Mouse (Mus musculus) midbrain, postnatal 0 days (tissue): Measurements from ENCODE around the gene Pex14. TPM values are rescaled to one million over a fixed set of nuclear protein-coding genes. Genes with fewer than 3 reads are reported as not detected.

Experiments used
- ATAC-seq: fragments of 200-750 bp; cut with Nextera tagmentation; 2 replicates; pipeline ENCODE4 v1.8.0; 2017; ENCODE audit warnings: moderate number of reproducible peaks, mild to moderate bottlenecking, moderate TSS enrichment, moderate library complexity; ENCODE audit not compliant: low FRiP score
- DNase-seq: peaks from one replicate; pipeline ENCODE4 v3.0.0-alpha.2; 2015; ENCODE audit warnings: low spot score
- H3K27ac ChIP-seq: fragments of 300-500 bp; sonication (generic); 2 replicates; pipeline ENCODE4 v1.5.1; 2014; ENCODE audit warnings: low read depth, mild to moderate bottlenecking, low read length, mixed read lengths
- H3K27me3 ChIP-seq: fragments of 300-500 bp; sonication (generic); 2 replicates; pipeline ENCODE4 v1.6.1; 2014; ENCODE audit warnings: low read length, control low read depth, mixed read lengths; ENCODE audit not compliant: insufficient read depth
- H3K36me3 ChIP-seq: fragments of 300-500 bp; sonication (generic); 2 replicates; pipeline ENCODE4 v1.6.1; 2014; ENCODE audit warnings: low read length, control low read depth, mixed read lengths; ENCODE audit not compliant: insufficient read depth
- H3K4me1 ChIP-seq: fragments of 300-500 bp; sonication (generic); 2 replicates; pipeline ENCODE4 v1.6.1; 2014; ENCODE audit warnings: mild to moderate bottlenecking, control low read depth, antibody characterized with exemption, low read length, mixed read lengths; ENCODE audit not compliant: insufficient read depth
- H3K4me2 ChIP-seq: fragments of 300-500 bp; sonication (generic); 2 replicates; pipeline ENCODE4 v1.6.1; 2014; ENCODE audit warnings: low read depth, mild to moderate bottlenecking, low read length, mixed read lengths; ENCODE audit not compliant: poor library complexity, severe bottlenecking
- H3K4me3 ChIP-seq: fragments of 300-500 bp; sonication (generic); 2 replicates; pipeline ENCODE4 v1.5.1; 2014; ENCODE audit warnings: low read depth, mild to moderate bottlenecking, low read length, moderate library complexity
- H3K9ac ChIP-seq: fragments of 300-500 bp; sonication (generic); replicated peaks from 2 replicates; pipeline ENCODE4 v1.6.1; 2014; ENCODE audit warnings: mild to moderate bottlenecking, low read length, moderate library complexity, mixed read lengths; ENCODE audit not compliant: poor library complexity, severe bottlenecking
- H3K9me3 ChIP-seq: fragments of 300-500 bp; sonication (generic); 2 replicates; pipeline ENCODE4 v1.6.1; 2016; ENCODE audit warnings: low read length, control low read depth
- CTCF ChIP-seq: IDR thresholded peaks from 2 replicates; pipeline ENCODE4 v1.5.1; 2016; ENCODE audit warnings: antibody characterized with exemption, mild to moderate bottlenecking
- WGBS: fragments of 180-500 bp; shearing (Covaris S2); extraction: QIAGEN DNeasy Blood & Tissue Kit; methylation state at CpG from one replicate; pipeline ENCODE4 v1.1.7; 2014; 5-methylcytosine and 5-hydroxymethylcytosine counted together
- polyA plus RNA-seq: library from polyadenylated mRNA; unstranded; fragments of >200 nt; fragmentation: Nextera tagmentation; extraction: Ambion mirVana; gene quantifications from 2 replicates; pipeline ENCODE4 v1.2.1, GENCODE M21; 2015
- total RNA-seq: library from RNA; depleted of rRNA; stranded (reverse); fragments of >200 nt; gene quantifications from 2 replicates; pipeline ENCODE4 v1.2.3, GENCODE M21; 2014

Pex14 gene
- total and polyA plus RNA-seq, 2 experiments from 2014 or later: 62.5 to 74.0 TPM

GRCm38 (mm10) chr4:148946071-148946470 is 153.6 kb downstream of the Pex14 start:
- 92% methylated on average over 8 of the region's 8 CpGs for WGBS
- Histone ChIP-seq H3K36me3 (no peaks in the 10 kb centered on the region), H3K9ac (no peak overlapping the region), H3K27me3 (no peaks in the 10 kb centered on the region; the same call in 1 of the 2 replicates), H3K4me2 (no peak overlapping the region), H3K4me1 (peaks cover 5% of the 10 kb centered on the region), H3K27ac (no peak overlapping the region), H3K9me3 (no peaks in the 10 kb centered on the region), H3K4me3 (no peak overlapping the region)
- no peak for TF ChIP-seq CTCF
- no peak for DNase-seq
- ATAC-seq: no peak

GRCm38 (mm10) chr4:148945476-148945881 is 154.2 kb downstream of the Pex14 start:
- Histone ChIP-seq H3K4me1 (peaks cover 5% of the 10 kb centered on the region), H3K36me3 (no peaks in the 10 kb centered on the region), H3K27ac (no peak overlapping the region), H3K9me3 (no peaks in the 10 kb centered on the region), H3K27me3 (no peaks in the 10 kb centered on the region; the same call in 1 of the 2 replicates), H3K4me3 (no peak overlapping the region), H3K4me2 (no peak overlapping the region), H3K9ac (no peak overlapping the region)
- no peak for ATAC-seq
- no peak for TF ChIP-seq CTCF
- DNase-seq: no peak
- WGBS: 86% methylated on average over 4 of the region's 4 CpGs

DNA sequence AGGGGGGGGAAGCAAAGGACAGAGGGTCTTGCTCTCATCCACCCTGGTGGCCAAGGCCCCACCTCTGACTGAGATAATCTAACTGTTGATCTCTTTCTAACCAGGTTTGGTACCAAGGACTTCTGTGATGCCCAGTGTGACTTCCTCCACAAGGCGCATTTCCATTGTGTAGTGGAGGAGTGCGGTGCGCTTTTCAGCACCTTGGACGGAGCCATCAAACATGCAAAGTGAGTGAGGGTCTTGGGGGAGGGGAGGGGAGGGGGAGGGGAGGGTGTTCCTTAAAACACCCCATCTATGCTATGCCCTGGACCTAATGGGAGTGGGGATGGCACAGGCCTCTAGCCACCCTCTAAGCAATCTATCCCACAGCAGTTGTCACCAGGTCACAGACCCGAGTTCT is 156.6 kb downstream of the Pex14 start:
- DNase-seq (no peak), ATAC-seq (no peak)
- Histone ChIP-seq H3K27ac (no peak overlapping the region), H3K4me1 (peaks cover 10% of the 10 kb centered on the region), H3K4me3 (no peak overlapping the region), H3K9ac (no peak overlapping the region), H3K27me3 (peaks cover 3% of the 10 kb centered on the region), H3K9me3 (no peaks in the 10 kb centered on the region), H3K36me3 (no peaks in the 10 kb centered on the region), H3K4me2 (no peak overlapping the region)
- WGBS: 51% methylated on average over 5 of the region's 5 CpGs
- TF ChIP-seq CTCF: no peak

GRCm38 (mm10) chr4:148941321-148941720 is 158.4 kb downstream of the Pex14 start:
- H3K4me3 ChIP-seq: no peak overlapping the region
- WGBS: 32% methylated on average over 11 of the region's 11 CpGs
- ATAC-seq (0 out of 2 replicates have a peak, but pooled peaks have one; percentile 4), DNase-seq (no peak)
- no peaks in the 10 kb centered on the region for H3K36me3 ChIP-seq
- peaks cover 6% of the 10 kb centered on the region for H3K27me3 ChIP-seq
- peaks cover 10% of the 10 kb centered on the region for H3K4me1 ChIP-seq
- no peak overlapping the region for H3K9ac ChIP-seq
- no peaks in the 10 kb centered on the region for H3K9me3 ChIP-seq
- peak overlapping the region; percentile 41 for H3K4me2 ChIP-seq
- no peak for TF ChIP-seq CTCF
- peak overlapping the region; percentile 7; the same call in 1 of the 2 replicates for H3K27ac ChIP-seq

- peak; percentile 82 for DNase-seq
- Histone ChIP-seq H3K4me3 (no peak overlapping the region; the same call in 1 of the 2 replicates), H3K4me1 (peaks cover 10% of the 10 kb centered on the region), H3K4me2 (peak overlapping the region; percentile 41), H3K27me3 (peaks cover 6% of the 10 kb centered on the region), H3K9ac (no peak overlapping the region), H3K36me3 (no peaks in the 10 kb centered on the region), H3K27ac (peak overlapping the region; percentile 7; the same call in 1 of the 2 replicates), H3K9me3 (no peaks in the 10 kb centered on the region)
- WGBS: 8% methylated on average over 25 of the region's 25 CpGs
- peak; percentile 88 for ATAC-seq
- TF ChIP-seq CTCF: no peak
Measured at GRCm38 (mm10) chr4:148940674-148941211, 158.9 kb downstream of the Pex14 start.

- H3K9ac ChIP-seq: no peak overlapping the region
- peaks cover 6% of the 10 kb centered on the region for H3K27me3 ChIP-seq
Measured at GRCm38 (mm10) chr4:148938546-148938945, 161.1 kb downstream of the Pex14 start.

More at GRCm38 (mm10) chr4:148938546-148938945, 161.1 kb downstream of the Pex14 start:
- H3K4me3 ChIP-seq: no peak overlapping the region
- WGBS: 91% methylated on average over 26 of the region's 26 CpGs
- H3K27ac ChIP-seq: no peak overlapping the region
- DNase-seq (no peak), ATAC-seq (no peak)
- H3K36me3 ChIP-seq: no peaks in the 10 kb centered on the region
- peaks cover 10% of the 10 kb centered on the region for H3K4me1 ChIP-seq
- no peaks in the 10 kb centered on the region for H3K9me3 ChIP-seq
- H3K4me2 ChIP-seq: no peak overlapping the region
- TF ChIP-seq CTCF: no peak
